In the genomic region with DNA sequence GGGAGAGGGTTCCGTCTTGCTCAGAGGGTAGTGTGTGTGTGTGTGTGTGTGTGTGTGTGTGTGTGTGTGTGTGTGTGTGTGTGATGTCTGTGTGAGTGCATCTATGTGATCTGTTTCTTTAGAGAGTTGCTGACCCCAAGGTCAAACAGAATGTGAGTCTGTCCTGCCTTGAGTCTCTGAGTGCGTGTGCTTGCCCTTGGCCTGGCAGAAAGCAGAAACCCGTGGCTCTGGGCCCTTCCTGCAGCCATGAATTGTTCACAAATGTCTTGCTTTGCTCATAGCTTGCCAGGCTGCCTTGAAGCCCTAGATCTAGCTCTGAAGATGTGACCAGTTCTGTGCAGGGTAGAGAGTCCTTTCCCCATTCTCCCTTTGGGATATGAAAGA, we compare ENCODE assay signal across 10 mouse cellular contexts.
DNase-seq lines count a peak whose midpoint lies in the region; ATAC-seq and TF ChIP-seq lines count a peak whose summit lies in the region.
"Had no signal": no experiment of that assay in that cellular context is flagged by ENCODE, and none has a peak within 500 bp of the region (broad histone marks: within the 10 kb centered on the region; RNA-seq: fewer than 3 reads in every experiment).

No protein-coding gene starts in this region.

- no peaks in the 10 kb centered on the region for H3K36me3 ChIP-seq in heart, embryonic 15.5 days
- no peaks in the 10 kb centered on the region for H3K36me3 ChIP-seq in spleen, adult 2 months (ENCODE audit: control insufficient read depth, insufficient read depth, low read length)
- H3K36me3 ChIP-seq in intestine, embryonic 14.5 days (ENCODE audit: control insufficient read depth, insufficient read depth, low read length), result no peaks in the 10 kb centered on the region
- no peaks in the 10 kb centered on the region for H3K36me3 ChIP-seq in stomach, postnatal 0 days (ENCODE audit: control insufficient read depth, insufficient read depth, low read length)
- H3K36me3 ChIP-seq: midbrain, embryonic 12.5 days had no signal

- no peaks in the 10 kb centered on the region for H3K9me3 ChIP-seq in heart, embryonic 15.5 days (replicated peaks)
- no peaks in the 10 kb centered on the region for H3K9me3 ChIP-seq in intestine, embryonic 14.5 days (ENCODE audit: control insufficient read depth, low read length)
- no peaks in the 10 kb centered on the region for H3K9me3 ChIP-seq in stomach, postnatal 0 days (ENCODE audit: control insufficient read depth, low read length)
- H3K9me3 ChIP-seq: midbrain, embryonic 12.5 days had no signal

- no peak overlapping the region for H3K9ac ChIP-seq in heart, embryonic 15.5 days
- no peak overlapping the region for H3K9ac ChIP-seq in intestine, embryonic 14.5 days (ENCODE audit: low read length)
- H3K9ac ChIP-seq in stomach, postnatal 0 days (ENCODE audit: low read length), result no peak overlapping the region
- H3K9ac ChIP-seq: midbrain, embryonic 12.5 days had no signal

- H3K4me1 ChIP-seq in heart, embryonic 15.5 days (replicated peaks), result peaks cover 43% of the 10 kb centered on the region
- peaks cover 14% of the 10 kb centered on the region; the same call in 1 of the 2 replicates for H3K4me1 ChIP-seq in spleen, adult 2 months (ENCODE audit: control insufficient read depth, insufficient read depth, insufficient read length)
- H3K4me1 ChIP-seq in intestine, embryonic 14.5 days (replicated peaks; ENCODE audit: control insufficient read depth, insufficient read depth, low read length), result peaks cover 24% of the 10 kb centered on the region
- peaks cover 7% of the 10 kb centered on the region for H3K4me1 ChIP-seq in stomach, postnatal 0 days (replicated peaks; ENCODE audit: control insufficient read depth, insufficient read depth)
- H3K4me1 ChIP-seq: midbrain, embryonic 12.5 days had no signal

- TF ChIP-seq POLR2A in spleen, adult 2 months (IDR thresholded peaks at IDR 0.05; ENCODE audit: low read depth, low read length), result no peak

- H3K4me2 ChIP-seq in heart, embryonic 15.5 days, result no peak overlapping the region
- H3K4me2 ChIP-seq in intestine, embryonic 14.5 days (ENCODE audit: low read length), result peak overlapping the region; percentile 26; the same call in 1 of the 2 replicates
- H3K4me2 ChIP-seq in stomach, postnatal 0 days (replicated peaks; ENCODE audit: low read depth), result peak overlapping the region; percentile 20; the same call in 1 of the 2 replicates
- H3K4me2 ChIP-seq: midbrain, embryonic 12.5 days had no signal

- WGBS in heart, embryonic 15.5 days, result 32% methylated on average over 3 of the region's 3 CpGs
- WGBS in spleen, adult 2 months, result 54% methylated on average over 3 of the region's 3 CpGs
- 17% methylated on average over 3 of the region's 3 CpGs for WGBS in intestine, embryonic 14.5 days
- WGBS in stomach, postnatal 0 days, result 26% methylated on average over 3 of the region's 3 CpGs

- H3K27me3 ChIP-seq in heart, embryonic 15.5 days, result no peaks in the 10 kb centered on the region
- no peaks in the 10 kb centered on the region for H3K27me3 ChIP-seq in spleen, adult 2 months (ENCODE audit: control insufficient read depth, insufficient read depth, low read length)
- no peaks in the 10 kb centered on the region for H3K27me3 ChIP-seq in intestine, embryonic 14.5 days (replicated peaks; ENCODE audit: control insufficient read depth, insufficient read depth, low read length)
- H3K27me3 ChIP-seq in stomach, postnatal 0 days (ENCODE audit: control insufficient read depth, insufficient read depth, low read length), result no peaks in the 10 kb centered on the region
- H3K27me3 ChIP-seq: midbrain, embryonic 12.5 days had no signal

- no peak for DNase-seq in heart, postnatal 14 days
- no peak for DNase-seq in spleen, adult 2 months (ENCODE audit: low read depth in 1 of 2, low spot score in 2 of 2)
- no peak for DNase-seq in spleen, adult 18-20 months
- no peak for DNase-seq in intestine, embryonic 14.5 days (ENCODE audit: low spot score)
- DNase-seq in stomach, postnatal 0 days (ENCODE audit: low spot score), result no peak
- no peak for DNase-seq in c-Kit-positive CD71-positive TER-119-positive erythroid progenitor cells, embryonic 14.5 days (ENCODE audit: low spot score)
- no peak for DNase-seq in MN1 (ENCODE audit: low spot score)
- DNase-seq: layer of hippocampus, adult 9-11 months had no signal

- H3K27ac ChIP-seq in heart, embryonic 15.5 days, result peak overlapping the region; percentile 88
- peak overlapping the region; percentile 11; the same call in 1 of the 2 replicates for H3K27ac ChIP-seq in spleen, adult 2 months (ENCODE audit: insufficient read depth, low read length)
- H3K27ac ChIP-seq in intestine, embryonic 14.5 days (ENCODE audit: low read depth), result peak overlapping the region; percentile 85
- peak overlapping the region; percentile 85 for H3K27ac ChIP-seq in stomach, postnatal 0 days (replicated peaks)
- H3K27ac ChIP-seq: midbrain, embryonic 12.5 days had no signal

- intact Hi-C loops in heart, postnatal 14 days (cut with DNase I), result loop anchor here (5.0 kb wide), 2 partner anchors 60 to 75 kb away; a partner anchor contains a TSS

- TF ChIP-seq CTCF in spleen, adult 2 months (IDR thresholded peaks at IDR 0.05; ENCODE audit: extremely low read depth, insufficient read depth, insufficient read length, insufficient replicate concordance), result no peak
- TF ChIP-seq CTCF in stomach, postnatal 0 days (IDR thresholded peaks at IDR 0.05; ENCODE audit: low read depth), result no peak

- no peak for ATAC-seq in heart, embryonic 15.5 days (replicated peaks; ENCODE audit: insufficient number of reproducible peaks, insufficient read depth, low FRiP score, low read depth)
- no peak for ATAC-seq in intestine, embryonic 14.5 days (replicated peaks; ENCODE audit: low FRiP score, low TSS enrichment, low read depth)
- ATAC-seq in stomach, postnatal 0 days (ENCODE audit: low FRiP score, low TSS enrichment), result no peak

- no peak for TF ChIP-seq EP300 in stomach, postnatal 0 days (optimal IDR thresholded peaks at IDR 0.05)

- H3K4me3 ChIP-seq in heart, embryonic 15.5 days, result no peak overlapping the region
- H3K4me3 ChIP-seq in spleen, adult 2 months (ENCODE audit: extremely low read depth, insufficient read depth, insufficient read length), result no peak overlapping the region
- no peak overlapping the region for H3K4me3 ChIP-seq in intestine, embryonic 14.5 days (ENCODE audit: low read depth, low read length)
- H3K4me3 ChIP-seq in stomach, postnatal 0 days (ENCODE audit: low read depth, low read length), result no peak overlapping the region
- H3K4me3 ChIP-seq: midbrain, embryonic 12.5 days had no signal

Comparison
In these comparisons a context has a peak if more than half of its experiments do, and no peak if none do; other contexts are left out.
1. H3K27ac ChIP-seq: peak in every context shown above with its lines; median percentile 88 in heart, embryonic 15.5 days; 85 in intestine, embryonic 14.5 days; 85 in stomach, postnatal 0 days; 11 in spleen, adult 2 months.